Mouse (Mus musculus) CD4-positive naive resting alpha-beta T cell, adult 57 days (primary cell): ENCODE measurements around the gene Lce1a1. TPM values are rescaled to one million over a fixed set of nuclear protein-coding genes. Genes with fewer than 3 reads are reported as not detected.

Experiments used
- total RNA-seq: library from RNA; stranded (reverse); gene quantifications from one replicate; pipeline ENCODE4 v1.2.4, GENCODE M21; 2023

Gene Lce1a1
- not detected for total RNA-seq

GRCm38 (mm10) chr3:92648207-92648606, at the start of gene Lce1a1:
Gene Lce1a1 (minus strand): TSS chr3:92648307.

DNA sequence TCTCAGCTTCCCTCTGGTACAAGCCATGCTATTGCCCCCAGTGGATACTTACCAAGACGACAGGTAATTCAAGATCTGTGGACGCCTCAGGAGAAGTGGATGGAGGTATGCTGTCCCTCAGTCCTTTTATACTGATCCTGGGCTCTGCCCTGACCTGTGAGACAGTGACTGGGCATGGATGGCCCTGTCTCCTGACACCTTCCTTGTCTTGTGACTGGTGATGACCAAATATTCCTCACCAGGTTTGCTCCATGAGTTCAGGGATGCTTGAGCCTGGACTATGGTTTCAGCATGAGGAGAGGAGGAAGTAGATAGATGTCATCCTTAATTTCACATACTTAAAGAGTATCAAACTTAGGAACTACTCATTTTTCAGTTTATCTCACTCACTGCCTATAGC, 39.0 kb upstream of the Lce1a1 start, which contains the start of gene Lce1d:
TSS of gene Lce1d (minus strand) at position 101 of the 400 bp plus-strand sequence.

GRCm38 (mm10) chr3:92678947-92679346, 30.8 kb upstream of the Lce1a1 start, which contains the start of gene Lce1c:
Gene Lce1c (plus strand): TSS chr3:92679247.

DNA sequence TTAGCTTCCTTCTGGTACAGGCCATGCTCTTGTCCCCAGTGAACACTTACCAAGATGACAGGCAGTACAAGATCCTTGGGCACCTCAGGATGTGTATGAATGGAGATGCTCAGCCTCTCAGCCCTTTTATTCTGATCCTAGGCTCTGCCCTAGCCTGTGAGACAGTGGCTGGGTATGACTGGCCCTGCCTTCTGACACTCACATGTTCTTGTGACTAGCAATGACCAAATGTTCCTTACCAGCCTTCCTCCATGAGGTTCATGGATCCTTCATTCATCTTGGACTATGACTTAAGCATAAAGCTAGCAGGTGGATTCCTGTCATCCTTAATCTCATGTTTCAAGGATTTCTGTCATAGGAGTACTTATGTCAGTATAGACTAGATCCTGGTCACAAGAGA, 22.1 kb upstream of the Lce1a1 start, which contains the start of gene Lce1a2:
TSS of gene Lce1a2 (minus strand) at position 101 of the 400 bp plus-strand sequence.

DNA sequence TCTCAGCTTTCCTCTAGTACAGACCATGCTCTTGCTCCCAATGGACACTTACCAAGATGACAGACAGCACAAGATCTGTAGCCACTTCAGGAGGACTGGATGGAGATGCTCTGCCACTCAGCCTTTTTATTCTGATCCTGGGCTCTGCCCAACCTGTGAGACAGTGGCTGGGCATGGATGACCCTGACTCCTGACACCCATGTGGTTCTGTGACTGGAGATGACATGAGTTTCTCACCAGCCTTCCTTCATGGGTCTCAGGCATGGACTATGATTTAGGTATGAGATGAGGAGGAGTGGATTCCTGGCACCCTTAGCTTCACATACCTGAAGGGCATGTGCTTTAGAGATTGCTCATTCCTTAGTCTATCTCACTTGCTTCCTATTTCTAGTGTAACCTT, 8.7 kb upstream of the Lce1a1 start, which contains the start of gene Lce1b:
TSS of gene Lce1b (minus strand) at position 101 of the 400 bp plus-strand sequence.

GRCm38 (mm10) chr3:92621560-92621959, 26.5 kb downstream of the Lce1a1 start, which contains the start of gene Lce6a:
Gene Lce6a (minus strand): TSS chr3:92621660.

DNA sequence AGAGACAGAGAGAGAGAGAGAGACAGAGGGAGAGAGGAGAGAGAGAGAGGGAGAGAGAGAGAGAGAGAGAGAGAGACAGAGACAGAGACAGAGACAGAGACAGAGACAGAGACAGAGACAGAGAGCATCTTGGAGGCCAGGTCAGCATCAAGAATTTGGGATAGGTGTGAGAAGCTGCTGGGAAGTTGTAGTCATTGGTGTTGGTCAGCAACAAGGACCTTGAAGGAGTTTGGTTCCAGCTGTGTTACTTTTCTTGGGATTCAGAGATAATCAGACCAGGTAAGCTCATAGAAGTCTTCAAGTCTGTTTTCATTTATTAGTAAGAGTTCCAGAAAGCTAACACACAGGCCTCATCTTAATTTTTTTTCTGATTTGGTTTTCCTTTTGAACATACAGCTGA, 40.7 kb downstream of the Lce1a1 start, which contains the start of gene 2210017I01Rik:
TSS of gene 2210017I01Rik (minus strand) at position 101 of the 400 bp plus-strand sequence.

Other genes with a start within 250 kb of the Lce1a1 start
- not detected for gene Sprr2i, start 240.3 kb downstream of the Lce1a1 start, total RNA-seq
- gene Sprr2j-ps, start 230.2 kb downstream of the Lce1a1 start, total RNA-seq = not detected
- gene Gm9774, start 218.9 kb downstream of the Lce1a1 start, total RNA-seq = 4.4 TPM
- gene Sprr2k, start 215.7 kb downstream of the Lce1a1 start, total RNA-seq = not detected
- not detected for gene Sprr1b, start 209.5 kb downstream of the Lce1a1 start, total RNA-seq
- not detected for gene Sprr3, start 189.6 kb downstream of the Lce1a1 start, total RNA-seq
- not detected for gene Sprr1a, start 162.4 kb downstream of the Lce1a1 start, total RNA-seq
- not detected for gene Sprr4, start 147.8 kb downstream of the Lce1a1 start, total RNA-seq
- not detected for gene 2310046K23Rik, start 113.8 kb downstream of the Lce1a1 start, total RNA-seq
- gene Ivl, start 74.6 kb downstream of the Lce1a1 start, total RNA-seq = not detected
- gene Smcp, start 59.3 kb downstream of the Lce1a1 start, total RNA-seq = not detected
- not detected for gene 2210017I01Rik, start 40.8 kb downstream of the Lce1a1 start, total RNA-seq
- gene Lce6a, start 26.6 kb downstream of the Lce1a1 start, total RNA-seq = not detected
- not detected for gene Lce1b, start 8.6 kb upstream of the Lce1a1 start, total RNA-seq
- gene Lce1a2, start 22.0 kb upstream of the Lce1a1 start, total RNA-seq = not detected
- gene Lce1c, start 30.9 kb upstream of the Lce1a1 start, total RNA-seq = not detected
- gene Lce1d, start 38.9 kb upstream of the Lce1a1 start, total RNA-seq = not detected
- gene Lce1e, start 60.8 kb upstream of the Lce1a1 start, total RNA-seq = not detected
- not detected for gene Lce1f, start 72.0 kb upstream of the Lce1a1 start, total RNA-seq
- not detected for gene Gm38119, start 90.8 kb upstream of the Lce1a1 start, total RNA-seq
- gene Lce1g, start 104.0 kb upstream of the Lce1a1 start, total RNA-seq = not detected
- gene Lce1h, start 116.8 kb upstream of the Lce1a1 start, total RNA-seq = not detected
- not detected for gene Lce1i, start 130.6 kb upstream of the Lce1a1 start, total RNA-seq
- not detected for gene Lce1j, start 142.2 kb upstream of the Lce1a1 start, total RNA-seq
- gene Lce1k, start 159.6 kb upstream of the Lce1a1 start, total RNA-seq = not detected
- not detected for gene Kprp, start 178.9 kb upstream of the Lce1a1 start, total RNA-seq
- gene Lce1l, start 203.0 kb upstream of the Lce1a1 start, total RNA-seq = not detected
- not detected for gene 2310050C09Rik, start 221.9 kb upstream of the Lce1a1 start, total RNA-seq